Mouse (Mus musculus) heart, postnatal 4 days (tissue): ENCODE measurements around the gene Osbpl2. TPM values are rescaled to one million over a fixed set of nuclear protein-coding genes. Genes with fewer than 3 reads are reported as not detected.
A peak's percentile ranks its signal among the peaks of the same experiment; 100 is the strongest.

Source experiments
- DNase-seq: peaks from one replicate; pipeline ENCODE4 v3.0.0; 2021
- total RNA-seq, 2 experiments: library from RNA; stranded (reverse); gene quantifications; 2 replicates each; pipeline ENCODE4 v1.2.3; 2021

Osbpl2 gene
- 10 to 100 TPM; 28.5 to 28.6 TPM for total RNA-seq

- DNase-seq: peak; percentile 100
These were observed at the start of gene Osbpl2 for GRCm38 (mm10) chr2:180118661-180119438. TSS of gene Osbpl2 (plus strand) at chr2:180119306.

DNA sequence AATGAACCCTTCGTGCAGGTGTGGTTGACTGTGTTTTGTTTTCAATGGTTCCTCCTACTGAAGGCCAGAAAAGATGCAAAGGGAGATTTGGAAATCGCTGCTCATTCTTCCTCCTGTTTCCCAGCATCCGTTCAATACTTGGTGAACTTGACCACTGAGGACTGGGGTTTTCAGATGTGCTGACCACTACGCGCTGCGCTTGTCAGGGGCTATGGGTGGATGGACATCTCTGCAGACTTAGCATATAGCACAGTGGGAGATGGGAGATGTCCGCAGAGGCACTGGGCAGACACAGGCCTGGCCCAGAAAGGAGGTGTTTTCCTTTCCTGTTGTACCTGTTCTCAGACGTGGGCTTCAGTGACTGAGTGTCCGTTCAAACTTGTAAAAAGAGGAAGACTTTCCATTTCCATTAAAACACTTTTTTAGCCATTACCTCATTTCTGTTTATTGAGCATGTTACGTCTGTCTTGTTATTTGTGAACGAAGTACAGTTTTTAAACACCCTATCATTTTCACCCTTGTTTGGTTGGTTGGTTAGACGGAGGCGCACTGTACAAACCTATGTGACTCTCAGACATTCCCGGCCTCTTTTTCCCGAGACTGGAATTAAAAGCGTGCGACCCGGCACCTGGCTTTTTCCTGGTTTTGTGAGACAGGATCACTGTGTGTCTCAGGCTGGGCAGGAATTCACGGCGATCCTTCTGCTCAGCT is 49.2 kb upstream of the Osbpl2 start:
- DNase-seq: no peak

GRCm38 (mm10) chr2:180070481-180071453 is 48.3 kb upstream of the Osbpl2 start, which contains the start of gene Mtg2:
TSS of gene Mtg2 (plus strand) at chr2:180070588.
- DNase-seq: peak; percentile 97

DNA sequence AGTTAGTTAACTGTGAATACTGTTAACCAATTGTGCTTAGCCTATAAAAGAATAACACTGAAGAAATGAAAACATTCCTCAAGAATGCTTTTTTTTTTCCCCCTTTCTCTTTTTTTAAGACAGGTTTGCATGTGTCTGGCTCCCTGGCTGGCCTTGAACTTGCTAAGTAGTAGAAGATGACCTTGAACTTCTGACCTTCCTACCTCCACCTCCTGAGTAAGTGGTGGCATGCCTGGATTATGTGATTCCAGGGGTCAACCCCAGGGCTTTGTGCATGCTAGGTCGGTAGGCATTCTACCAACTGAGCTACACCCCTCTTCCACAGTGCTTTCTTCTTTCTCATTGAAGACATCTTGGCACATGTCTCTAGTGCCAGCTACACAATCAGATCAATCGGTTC is 47.4 kb upstream of the Osbpl2 start:
- DNase-seq: no peak

GRCm38 (mm10) chr2:180072886-180073285 is 46.2 kb upstream of the Osbpl2 start:
- no peak for DNase-seq

- DNase-seq: no peak
These were observed 41.5 kb upstream of the Osbpl2 start for GRCm38 (mm10) chr2:180077622-180078021.

GRCm38 (mm10) chr2:180080680-180081079 is 38.4 kb upstream of the Osbpl2 start:
- no peak for DNase-seq

DNA sequence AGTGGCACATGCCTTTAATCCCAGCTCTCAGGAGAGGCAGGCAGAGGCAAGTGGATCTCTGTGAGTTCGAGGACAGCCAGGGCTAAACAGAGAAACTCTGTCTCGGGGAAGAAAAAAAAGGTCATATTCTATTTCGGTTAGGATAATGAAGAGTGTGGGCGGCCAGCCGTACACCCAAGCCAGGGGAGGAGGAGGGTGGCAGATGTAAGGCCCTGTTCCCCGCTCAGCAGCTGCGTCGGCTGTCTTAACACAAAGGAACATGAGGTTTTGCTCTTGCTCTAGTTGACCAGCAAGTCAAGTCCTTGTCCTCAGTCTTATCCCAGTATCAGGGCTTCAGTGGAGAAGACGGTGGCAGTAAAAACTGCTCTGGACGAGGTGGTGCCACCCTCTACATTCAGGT is 36.0 kb upstream of the Osbpl2 start:
- DNase-seq: no peak

DNA sequence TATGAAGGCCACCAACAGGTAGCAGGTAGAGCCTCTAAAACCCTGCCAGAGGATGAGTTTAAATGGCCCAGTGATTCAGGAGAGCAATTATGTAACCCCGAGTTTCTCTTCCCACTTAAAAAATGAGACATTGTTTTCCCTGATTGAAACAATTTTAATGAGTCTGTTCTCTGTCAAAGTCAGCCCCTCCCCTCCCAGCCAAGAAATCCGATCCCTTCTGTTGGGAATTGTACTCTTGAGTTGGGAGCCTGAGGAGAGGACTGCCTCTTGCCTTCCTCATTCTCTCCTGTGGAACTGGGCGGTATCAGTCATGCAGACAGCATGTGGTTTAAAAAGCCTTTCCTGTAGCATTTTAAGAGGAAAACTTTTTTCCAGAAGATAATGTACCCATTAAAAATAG is 34.5 kb upstream of the Osbpl2 start:
- DNase-seq: no peak

GRCm38 (mm10) chr2:180085926-180086636 is 33.0 kb upstream of the Osbpl2 start:
- DNase-seq: no peak

DNA sequence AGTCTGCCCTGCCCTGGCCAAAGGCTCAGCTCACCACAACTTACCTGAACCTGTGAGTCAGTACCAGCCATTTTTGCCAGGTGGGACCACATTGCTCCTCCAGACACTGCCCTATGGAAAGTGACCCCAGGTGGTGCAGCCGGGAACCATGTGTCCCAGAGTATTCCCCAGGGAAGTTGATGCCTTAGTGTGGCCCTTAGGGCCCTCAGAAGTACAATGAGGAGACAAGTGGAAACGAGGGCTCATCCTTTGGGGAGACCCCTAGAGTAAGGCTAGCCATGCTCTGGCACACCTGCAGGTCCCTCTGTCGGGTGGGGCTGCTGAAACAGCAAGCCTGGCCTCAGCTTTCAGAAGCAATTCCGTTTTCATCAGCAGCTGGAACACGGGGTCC is 32.5 kb upstream of the Osbpl2 start:
- DNase-seq: no peak

- no peak for DNase-seq
These were observed 31.6 kb upstream of the Osbpl2 start for GRCm38 (mm10) chr2:180087472-180087871.

- no peak for DNase-seq
These were observed 28.8 kb upstream of the Osbpl2 start for GRCm38 (mm10) chr2:180090285-180090684.

DNA sequence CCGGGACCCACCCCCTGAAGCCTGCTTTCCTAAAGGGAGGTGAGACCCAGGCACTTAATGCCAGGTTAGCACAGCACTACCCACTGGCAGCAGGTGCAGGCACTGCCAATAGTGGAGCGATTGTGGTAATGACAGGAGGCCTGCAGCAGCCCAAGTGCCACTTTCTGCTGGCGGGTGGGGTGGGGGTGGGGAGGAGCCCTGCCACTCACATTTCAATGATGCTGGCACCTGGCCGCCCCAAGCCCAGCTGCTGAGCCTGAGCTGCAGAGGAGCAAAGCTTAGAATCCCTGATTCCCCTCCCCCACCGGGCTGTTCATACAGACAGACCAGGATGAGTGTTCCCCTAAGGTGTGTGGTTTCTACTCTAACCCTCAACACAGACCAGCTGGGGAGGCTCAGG is 23.4 kb upstream of the Osbpl2 start:
- no peak for DNase-seq

DNA sequence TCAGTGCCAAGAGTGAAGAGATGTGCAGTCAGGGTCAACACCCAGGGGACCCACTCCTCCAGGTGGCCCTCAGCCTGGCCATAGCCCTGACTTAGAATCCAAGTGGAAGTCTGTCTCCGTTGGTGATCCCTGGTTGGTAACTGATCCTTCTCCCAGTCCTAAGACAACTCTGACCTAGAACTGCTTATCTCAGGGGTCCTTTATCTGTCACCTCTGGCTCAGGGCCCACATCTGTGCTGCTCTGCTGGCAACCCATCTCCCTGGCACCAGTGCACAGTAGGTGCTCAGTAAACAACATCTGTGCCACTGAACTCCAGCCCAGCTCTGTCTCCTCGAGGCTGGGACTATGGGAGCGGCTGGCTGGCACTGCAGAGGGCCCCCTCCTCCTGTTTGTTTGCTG is 21.5 kb upstream of the Osbpl2 start:
- DNase-seq: no peak

- no peak for DNase-seq
These were observed 20.9 kb upstream of the Osbpl2 start for GRCm38 (mm10) chr2:180098167-180098566.

GRCm38 (mm10) chr2:180099529-180099928 is 19.6 kb upstream of the Osbpl2 start:
- DNase-seq: no peak

- DNase-seq: no peak
These were observed 15.7 kb upstream of the Osbpl2 start for GRCm38 (mm10) chr2:180103151-180103977.

GRCm38 (mm10) chr2:180103978-180104658 is 15.0 kb upstream of the Osbpl2 start, which contains the start of gene Hrh3:
TSS of gene Hrh3 (minus strand) at chr2:180104488.
- peak; percentile 84 for DNase-seq

GRCm38 (mm10) chr2:180104659-180105377 is 14.3 kb upstream of the Osbpl2 start:
- DNase-seq: no peak
